Mouse (Mus musculus): ENCODE data around the gene Pbrm1.
A peak's percentile ranks its signal among the peaks of the same experiment; 100 is the strongest.

Pbrm1 gene

DNA sequence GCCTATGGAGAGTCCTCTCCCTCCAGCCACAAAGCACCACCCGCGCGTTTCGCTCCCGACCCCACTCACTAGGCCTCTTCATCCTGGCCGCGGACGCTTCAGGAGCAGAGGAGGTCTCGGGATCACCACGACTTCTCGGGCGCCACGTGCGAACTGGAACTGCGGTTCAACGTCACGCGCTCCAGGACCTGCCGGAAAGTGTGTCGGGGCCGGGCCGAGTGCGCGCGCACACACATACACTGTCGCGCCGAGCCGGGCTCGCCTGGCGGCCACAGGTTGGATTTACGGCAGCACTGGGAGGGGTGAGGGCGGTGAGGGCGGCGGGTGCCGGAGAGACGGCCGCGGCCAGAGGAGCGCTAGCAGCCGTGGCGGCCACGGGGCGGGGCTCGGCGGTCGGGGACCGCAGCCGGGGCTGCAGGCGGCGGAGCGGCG lies at the start of gene Pbrm1, which contains the start of gene Gnl3:
Gene Pbrm1 (plus strand): TSS at position 279 of the 432 bp plus-strand sequence.
Gene Gnl3 (minus strand): TSS at position 293 of the 432 bp plus-strand sequence.
- DNase-seq (ENCODE audit: low spot score): peak; percentile 97

DNA sequence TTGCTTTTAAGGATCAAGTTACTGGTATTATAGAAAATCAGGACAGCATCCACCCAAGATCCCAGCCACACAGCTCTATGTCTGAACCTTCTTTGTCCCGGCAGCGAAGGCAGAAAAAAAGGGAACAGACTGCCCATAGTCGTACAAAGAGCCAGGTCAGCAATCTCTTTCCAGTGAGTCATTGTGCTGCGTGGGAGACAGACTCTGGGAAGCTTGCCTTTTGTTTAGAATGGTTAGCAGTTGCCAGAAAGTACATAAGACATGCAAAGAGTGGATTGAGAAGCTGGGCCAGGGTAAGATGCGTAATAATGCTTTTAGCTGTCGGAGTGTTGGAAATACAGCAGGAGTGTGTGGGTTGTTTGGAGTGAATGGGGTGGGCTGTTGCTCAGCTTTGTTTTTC lies 44.7 kb upstream of the Pbrm1 start:
- peak; percentile 72 for DNase-seq (ENCODE audit: low spot score)

DNA sequence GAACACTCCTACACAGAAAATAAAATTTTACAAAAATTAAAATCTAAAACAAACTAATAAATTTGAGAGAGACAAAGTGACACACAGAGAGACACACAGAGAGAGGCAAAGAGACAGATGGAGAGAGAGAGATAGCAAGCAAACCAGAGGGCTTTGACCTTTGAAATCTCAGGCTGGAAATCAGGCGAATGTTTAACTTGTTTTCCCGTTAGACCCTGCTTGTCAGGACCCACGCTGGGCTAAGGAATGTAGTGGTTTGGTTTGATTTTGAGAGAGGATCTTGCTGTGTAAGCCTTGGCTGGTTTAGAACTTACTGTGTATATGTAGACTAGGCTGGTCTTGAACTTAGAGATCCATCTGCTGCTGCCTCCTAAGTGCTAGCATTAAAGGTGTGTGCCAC lies 42.7 kb upstream of the Pbrm1 start:
- no peak for DNase-seq (ENCODE audit: low spot score)

DNA sequence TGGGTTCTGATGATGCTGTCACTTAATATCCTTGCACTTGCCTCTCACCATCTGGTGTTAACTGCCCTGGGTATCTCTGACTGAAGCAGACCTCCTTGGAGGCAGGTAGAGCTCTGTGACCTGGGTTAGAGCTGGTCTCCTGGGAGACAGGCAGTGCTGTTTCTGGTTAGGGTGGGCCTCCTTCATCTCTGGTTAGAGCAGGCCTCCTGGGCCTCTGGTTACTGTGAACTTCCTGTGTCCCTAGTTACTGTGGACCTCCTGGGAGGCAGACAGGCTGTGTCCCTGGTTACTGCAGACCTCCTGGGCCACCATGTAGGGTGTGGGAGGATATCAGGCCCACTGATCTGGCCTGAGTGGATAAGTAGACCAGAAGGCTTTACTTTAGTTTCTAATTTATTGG lies 22.5 kb upstream of the Pbrm1 start:
- no peak for DNase-seq (ENCODE audit: low spot score)

DNA sequence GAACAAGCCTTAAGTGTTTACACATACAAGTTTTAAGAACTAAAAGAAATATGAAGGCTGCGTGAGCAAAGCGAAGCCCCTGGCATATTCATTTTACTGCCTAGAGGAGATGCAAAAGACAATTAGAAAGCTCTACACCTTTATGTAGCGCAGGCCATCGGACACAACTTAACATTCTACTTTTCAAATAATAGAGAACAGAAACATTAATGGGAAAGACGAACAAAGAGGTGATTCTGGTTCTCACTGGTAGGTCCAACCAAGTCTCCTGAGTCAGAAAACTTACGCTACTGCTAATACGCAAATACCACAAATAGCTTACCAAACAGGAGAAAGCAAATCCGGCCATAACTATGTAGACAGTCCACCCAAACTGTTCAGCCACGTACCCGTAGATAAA lies 18.6 kb upstream of the Pbrm1 start:
- no peak for DNase-seq (ENCODE audit: low spot score)

DNA sequence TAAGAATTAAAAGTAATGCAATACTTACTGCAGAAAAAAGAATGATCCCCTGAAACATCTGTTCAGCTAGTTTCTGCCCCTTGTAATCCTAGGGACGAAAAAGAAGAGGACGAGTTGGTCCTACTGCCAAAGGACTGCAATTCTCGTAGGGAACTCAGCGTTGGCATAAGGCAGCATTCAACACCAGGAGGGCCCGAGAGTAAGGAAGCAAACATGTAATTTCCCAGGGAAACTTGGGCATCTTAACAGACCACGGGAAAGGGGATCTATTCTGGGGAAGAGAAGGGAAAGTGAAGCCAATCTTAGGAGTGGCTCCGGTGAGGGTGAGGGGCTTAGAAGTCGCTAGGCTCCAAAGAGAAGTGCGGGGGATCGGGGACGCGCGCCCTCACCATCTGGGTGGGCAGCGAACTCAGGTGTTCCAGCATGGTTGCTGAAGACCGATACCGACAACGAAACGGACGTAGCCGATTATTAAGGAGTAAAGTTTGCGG lies 18.1 kb upstream of the Pbrm1 start:
- DNase-seq (ENCODE audit: low spot score): no peak

DNA sequence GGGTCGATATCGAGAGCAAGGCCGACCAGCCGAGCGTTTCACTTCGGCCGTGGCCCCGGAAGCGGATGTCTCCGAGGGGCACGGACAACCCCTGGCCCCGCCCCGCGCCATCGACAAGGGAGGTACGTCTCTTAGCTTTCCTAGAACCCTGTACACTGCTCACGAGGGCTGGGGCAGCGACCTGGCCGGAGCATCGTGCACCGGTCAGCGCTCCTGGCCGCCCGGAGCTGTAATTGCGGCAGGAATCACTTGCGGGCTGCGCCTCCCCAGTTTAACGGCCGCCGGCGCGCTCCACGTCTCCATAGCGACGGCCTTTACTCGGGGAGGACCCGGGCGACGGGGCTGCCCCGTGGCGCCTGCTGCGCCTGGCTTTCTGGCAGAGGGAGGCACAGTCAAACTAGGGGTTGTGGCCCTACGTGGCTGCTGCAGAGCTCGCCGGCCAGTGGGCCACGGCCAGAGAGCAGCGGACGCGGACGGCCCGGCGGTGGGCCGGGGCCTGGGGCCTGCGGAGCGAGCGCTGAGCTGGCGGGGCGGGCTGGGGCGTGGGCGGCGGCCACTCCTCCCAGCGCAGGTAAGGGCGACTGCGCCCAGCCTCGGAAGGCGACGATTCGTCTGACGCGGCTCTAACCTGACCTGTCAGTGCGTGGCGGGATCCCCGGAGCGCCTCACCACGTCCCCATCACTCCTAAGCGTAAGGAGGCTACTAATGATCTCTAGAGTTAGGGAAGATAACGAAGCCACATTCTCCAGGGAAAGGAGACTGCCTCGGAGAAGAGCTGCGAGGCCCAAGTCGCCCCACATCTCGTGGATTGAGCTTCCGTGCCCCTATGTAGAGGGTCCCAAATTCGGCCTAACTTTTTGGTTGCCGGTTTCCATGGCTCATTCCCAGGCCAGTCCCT lies 17.4 kb upstream of the Pbrm1 start, which contains the start of the genes Glt8d1 and Spcs1:
Gene Glt8d1 (plus strand): TSS at position 94 of the 899 bp plus-strand sequence.
Gene Spcs1 (minus strand): TSS at position 366 of the 899 bp plus-strand sequence.
- peak; percentile 85 for DNase-seq (ENCODE audit: low spot score)

DNA sequence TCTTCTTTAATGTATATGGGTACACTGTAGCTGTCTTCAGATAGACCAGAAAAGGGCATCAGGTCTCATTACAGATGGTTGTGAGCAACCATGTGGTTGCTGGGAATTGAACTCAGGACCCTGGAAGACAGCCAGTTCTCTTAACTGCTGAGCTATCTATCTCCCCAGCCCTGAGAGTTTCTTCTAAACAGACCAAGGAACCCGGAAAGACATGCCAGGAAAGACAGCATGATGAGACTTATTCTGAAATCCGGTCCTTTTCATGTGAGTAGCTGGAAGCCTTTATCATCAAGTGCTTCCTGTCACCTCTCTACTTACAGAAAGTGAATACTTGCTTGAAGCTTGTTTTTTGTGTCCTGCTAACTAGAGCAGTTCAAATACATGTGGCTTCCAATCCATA lies 14.4 kb upstream of the Pbrm1 start:
- DNase-seq (ENCODE audit: low spot score): no peak

DNA sequence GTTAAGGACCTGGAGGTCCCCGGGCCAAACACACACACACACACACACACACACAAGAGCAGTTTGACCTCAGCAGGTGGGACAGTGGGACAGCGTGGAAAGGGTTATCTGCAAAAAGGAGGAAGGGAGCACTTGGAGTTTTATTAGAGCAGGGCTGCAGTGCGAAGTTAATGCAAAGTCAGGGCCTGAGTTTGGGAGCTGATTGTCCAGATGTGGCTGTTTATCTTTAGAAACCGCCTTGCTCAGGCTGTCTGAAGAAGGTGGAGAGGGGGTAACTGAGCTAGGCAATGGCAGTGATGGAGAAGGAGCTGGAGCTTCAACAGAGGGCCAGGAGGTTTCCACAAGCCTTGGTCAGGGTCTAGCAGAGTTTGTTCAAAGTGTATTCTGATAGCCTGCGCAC lies 12.2 kb upstream of the Pbrm1 start:
- no peak for DNase-seq (ENCODE audit: low spot score)

DNA sequence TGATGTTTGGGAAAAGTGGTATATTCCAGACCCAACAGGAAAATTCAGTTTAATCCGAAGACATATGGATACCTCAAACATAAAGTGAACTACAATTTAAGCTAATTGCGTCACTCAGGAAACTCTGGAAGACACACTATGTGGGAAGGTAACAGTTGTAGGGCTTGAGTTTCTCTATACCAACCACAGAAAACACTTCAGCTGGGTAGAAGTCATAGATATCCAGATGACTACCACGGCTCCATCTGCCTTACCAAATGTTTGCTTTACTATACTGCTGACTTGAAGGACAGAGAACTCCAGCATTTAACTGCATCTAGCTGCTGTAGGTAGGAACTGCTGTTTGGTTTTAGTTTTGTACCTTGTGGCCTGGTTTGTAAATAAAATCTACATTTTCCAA lies 7.3 kb upstream of the Pbrm1 start:
- DNase-seq (ENCODE audit: low spot score): no peak

DNA sequence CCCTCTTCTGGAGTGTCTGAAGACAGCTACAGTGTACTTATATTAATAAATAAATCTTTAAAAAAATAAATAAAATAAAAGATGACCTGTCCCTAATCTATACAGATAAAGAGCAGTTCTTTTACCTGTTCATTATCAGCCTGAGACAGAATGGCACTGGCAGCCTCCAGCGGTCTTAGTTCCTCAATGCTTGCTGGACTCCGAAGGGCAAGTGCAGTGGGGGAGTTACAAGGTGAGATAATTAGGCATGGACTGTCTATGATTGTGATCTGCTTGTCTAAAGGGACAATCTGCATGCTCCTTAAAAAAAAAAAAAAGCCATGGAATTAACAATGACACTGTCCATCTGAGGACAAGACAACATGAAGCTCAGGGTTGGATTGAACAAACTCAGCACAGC lies 5.0 kb upstream of the Pbrm1 start:
- DNase-seq (ENCODE audit: low spot score): no peak

DNA sequence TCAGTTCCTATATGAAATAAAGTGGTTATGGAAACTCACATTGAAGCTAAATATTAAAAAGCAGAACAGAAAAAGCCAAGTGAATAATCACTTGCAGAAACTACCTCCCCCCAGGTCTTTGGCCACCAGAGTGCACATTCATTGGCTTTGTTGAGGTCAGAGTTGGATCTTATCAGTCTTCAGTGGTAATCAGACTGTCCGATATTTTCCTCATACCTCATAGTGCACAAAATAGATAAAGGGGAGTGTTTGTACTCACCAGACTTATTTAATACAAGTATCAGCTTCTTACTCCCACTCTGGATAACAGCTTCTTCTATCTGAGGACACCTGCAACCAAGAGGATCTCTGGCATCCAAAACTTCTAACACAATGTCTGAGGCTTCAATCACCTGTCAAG lies 2.9 kb upstream of the Pbrm1 start:
- no peak for DNase-seq (ENCODE audit: low spot score)

DNA sequence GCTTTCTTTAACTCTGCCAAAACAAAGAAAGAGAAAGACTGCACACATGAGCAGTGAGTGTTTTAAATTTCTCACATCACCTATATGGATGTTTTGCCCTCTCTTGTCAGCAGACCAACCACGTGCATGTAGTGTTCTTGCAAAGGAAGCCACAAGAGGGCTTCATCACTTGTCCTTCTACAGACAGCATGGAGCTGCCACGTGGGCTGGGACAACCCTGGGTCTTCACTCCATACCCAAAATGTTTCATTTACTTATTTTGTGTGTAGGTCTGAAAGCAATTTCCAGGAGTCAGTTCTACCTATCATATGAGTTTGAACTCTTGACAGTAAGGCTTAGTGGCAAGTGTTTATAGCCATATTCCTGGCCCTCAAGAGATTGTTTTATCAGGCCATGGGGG lies 1.1 kb upstream of the Pbrm1 start:
- no peak for DNase-seq (ENCODE audit: low spot score)

DNA sequence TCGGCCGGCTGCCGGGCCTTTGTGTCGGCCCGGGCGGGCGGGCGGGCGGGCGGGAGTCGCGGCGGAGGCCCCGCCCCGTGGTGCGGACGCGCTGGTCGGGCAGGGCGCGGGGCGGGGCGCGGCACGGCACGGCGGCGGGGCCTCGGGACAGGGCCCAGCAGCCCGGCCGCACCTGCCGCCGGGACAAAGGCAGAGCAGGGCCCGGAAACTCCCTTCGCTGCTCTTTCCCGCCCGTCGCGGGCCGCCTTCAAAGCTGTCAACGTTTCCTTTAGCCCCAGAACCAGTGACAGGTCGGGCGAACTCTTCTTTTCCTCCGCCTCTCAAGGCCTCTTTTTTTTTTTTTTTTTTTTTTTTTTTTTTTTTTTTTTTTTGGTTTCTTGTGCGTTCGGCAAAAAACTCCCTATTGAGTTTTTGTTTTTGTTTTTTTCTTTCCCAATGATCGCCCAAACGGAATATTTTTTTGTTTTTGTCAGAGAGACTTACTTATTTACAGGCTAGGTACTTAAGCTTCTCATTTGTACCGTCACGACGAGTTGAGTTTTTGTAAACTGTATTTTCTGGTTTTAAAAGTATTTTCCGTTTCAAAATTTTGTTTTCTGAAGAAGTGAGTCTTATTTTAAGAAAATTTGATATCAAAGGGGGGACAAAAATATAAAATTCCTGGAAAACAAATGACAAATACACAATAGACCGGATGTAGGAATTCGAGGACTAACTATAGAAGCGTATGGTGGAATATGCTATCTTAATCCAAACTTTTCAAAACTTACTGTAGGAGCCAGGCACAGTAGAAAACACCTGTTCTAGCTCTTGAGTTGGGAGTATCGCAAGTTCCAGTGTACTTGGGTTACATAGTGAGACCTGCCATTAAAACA lies 630 bp downstream of the Pbrm1 start:
- DNase-seq (ENCODE audit: low spot score): peak; percentile 60

DNA sequence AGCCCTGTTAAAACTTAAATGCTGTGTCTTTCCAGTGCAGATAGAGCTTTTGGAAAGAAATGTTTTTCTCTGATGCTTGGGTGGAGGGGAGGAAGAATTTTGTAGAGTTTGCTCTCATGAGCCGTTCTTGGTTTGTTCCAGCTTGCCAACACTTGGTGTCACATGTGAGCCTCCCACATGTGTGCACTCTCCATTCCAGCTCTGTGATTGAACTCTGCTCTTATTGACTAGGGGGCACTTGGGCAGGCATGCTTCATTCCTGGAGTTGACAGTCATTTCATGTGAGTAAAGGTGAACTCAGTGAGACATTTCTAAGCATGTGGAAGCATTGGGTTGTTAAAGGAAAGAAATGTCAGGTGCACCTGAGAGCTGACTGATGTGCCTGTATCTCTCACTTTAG lies 3.6 kb downstream of the Pbrm1 start:
- DNase-seq (ENCODE audit: low spot score): no peak

DNA sequence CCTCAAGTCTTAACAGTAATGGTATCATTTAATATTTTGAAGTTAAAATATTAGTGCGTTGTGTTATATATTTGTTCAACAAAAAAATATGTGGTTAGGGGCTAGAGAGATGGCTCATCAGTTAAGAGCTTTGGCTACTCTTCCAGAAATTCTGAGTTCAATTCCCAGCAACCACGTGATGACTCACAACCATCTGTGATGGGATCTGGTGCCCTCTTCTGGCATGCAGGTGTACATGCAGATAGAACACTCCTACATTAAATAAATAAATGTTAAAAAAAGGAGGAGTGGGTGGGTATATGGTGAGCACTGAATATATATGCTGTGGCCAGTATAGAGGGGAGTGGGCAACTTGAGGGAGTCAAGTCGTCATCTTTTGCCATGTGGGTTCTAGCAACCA lies 6.8 kb downstream of the Pbrm1 start:
- DNase-seq (ENCODE audit: low spot score): no peak

DNA sequence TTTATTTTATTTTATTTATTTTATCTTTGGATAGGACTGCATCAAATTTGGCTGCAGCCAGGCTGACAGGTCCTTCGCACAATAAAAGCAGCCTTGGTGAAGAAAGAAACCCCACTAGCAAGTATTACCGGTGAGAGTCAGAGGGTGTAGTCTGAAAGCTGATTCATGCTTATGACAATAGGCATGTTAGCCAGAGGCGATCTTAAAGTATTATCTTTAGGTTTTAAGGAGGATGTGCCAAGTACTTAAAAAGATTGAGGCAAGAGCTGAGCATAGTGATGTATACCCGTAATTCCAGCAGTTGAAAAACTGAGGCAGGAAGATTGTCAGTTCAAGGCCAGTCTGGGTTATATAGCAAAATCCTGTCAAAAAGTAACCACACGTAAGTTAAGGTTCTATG lies 26.4 kb downstream of the Pbrm1 start:
- no peak for DNase-seq (ENCODE audit: low spot score)

DNA sequence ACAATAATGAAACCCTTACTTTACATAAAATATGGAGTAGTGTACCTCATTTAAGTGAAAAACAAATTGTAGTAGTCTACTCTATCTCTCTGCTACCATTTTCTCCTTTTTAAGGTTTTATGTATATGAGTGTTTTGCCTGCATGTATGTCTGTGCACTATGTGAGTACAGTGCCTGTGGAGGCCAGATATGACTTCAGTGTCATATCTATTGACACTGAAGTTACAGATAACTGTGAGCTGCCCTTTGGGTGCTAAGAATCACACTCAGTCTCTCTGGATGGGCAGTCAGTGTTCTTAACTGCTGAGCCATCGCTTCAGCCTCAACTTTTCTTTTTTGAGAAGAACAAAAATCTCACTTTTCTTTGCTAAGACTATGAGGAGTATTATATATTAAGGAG lies 26.9 kb downstream of the Pbrm1 start:
- DNase-seq (ENCODE audit: low spot score): no peak

DNA sequence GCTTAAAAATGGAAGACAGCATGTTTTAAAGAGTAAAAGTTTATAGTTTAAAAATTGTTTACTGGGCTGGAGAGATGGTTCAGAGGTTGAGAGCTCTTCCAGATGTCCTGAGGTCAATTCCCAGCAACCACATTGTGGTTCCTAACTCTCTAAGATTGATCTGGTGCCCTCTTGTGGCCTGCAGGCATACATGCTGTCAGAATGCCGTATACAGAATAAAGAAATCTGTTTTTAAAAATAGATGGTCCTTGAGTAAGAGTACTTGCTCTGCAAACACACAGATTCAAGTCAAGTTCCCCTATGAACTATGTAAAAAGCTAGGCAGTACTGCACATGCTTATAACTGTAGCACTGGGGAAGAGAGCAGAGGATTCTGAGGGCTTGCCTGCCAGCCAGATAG lies 43.3 kb downstream of the Pbrm1 start:
- DNase-seq (ENCODE audit: low spot score): no peak

DNA sequence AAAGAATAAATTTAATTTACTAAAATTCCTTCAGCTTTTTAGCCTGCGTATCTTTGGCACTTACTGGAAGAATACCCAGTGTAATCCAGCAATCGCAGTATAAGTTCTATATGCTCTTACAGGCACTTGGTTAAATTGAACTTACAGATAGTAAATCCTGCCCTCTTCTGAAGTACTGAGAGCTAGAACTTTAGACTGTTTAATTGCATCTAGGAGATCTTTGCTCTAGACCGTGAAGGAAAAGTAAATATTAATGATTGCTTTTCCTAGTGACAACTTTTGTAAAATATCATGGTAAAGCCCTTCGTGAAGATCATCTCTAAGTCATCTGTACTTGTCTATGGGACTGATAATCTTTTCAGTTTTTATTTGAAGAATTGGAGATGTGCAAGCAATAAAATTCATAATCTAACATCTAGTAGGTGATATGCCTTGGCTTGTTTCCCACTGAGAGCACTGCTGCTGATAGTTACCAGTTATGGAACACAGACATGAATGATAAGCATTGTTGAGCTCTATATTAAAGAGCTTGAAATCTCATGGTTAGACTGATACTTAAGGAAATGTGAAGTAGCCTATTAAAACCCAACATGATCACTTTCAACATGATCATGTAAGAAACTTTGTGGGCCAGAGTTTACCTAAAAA lies 50.3 kb downstream of the Pbrm1 start:
- no peak for DNase-seq (ENCODE audit: low spot score)

DNA sequence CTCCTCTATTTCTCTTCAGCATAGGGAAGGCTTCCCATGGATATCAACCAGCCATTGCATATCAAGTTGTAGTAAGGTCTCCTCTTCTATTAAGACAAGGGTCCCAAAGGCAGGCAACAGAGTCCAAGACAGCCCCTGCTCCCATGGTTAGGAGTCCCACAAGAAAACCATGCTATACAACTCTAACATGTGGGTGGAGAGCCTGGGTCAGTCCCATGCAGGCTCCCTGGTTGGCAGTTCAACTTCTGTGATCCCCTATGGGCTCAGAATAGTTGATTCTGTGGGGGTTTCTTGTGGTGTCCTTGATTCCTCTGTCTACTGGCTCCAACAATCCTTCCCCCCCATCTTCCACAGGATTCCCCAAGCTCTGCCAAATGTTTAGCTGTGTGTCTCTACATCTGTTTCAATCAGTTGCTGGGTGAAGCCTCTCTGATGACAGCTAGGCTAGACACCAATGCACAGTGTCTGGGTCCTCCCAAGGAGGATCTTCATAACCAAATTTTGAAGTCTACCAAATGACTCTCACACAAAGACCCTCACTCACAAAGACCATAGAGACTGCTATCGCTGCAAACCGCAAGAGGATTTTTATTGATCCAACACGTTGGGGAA lies 59.8 kb downstream of the Pbrm1 start:
- no peak for DNase-seq (ENCODE audit: low spot score)
